Mouse (Mus musculus) layer of hippocampus, adult 9-11 months (tissue): ENCODE results near the gene Zfp804b.
"Not testable (repeated sequence)": the region's sequence is repeated elsewhere in the genome, so short reads cannot be mapped to it uniquely, and the experiment has no call there.

ENCODE experiments used
- DNase-seq: peaks from one replicate; pipeline ENCODE4 v3.0.0; 2022

The Zfp804b gene

DNA sequence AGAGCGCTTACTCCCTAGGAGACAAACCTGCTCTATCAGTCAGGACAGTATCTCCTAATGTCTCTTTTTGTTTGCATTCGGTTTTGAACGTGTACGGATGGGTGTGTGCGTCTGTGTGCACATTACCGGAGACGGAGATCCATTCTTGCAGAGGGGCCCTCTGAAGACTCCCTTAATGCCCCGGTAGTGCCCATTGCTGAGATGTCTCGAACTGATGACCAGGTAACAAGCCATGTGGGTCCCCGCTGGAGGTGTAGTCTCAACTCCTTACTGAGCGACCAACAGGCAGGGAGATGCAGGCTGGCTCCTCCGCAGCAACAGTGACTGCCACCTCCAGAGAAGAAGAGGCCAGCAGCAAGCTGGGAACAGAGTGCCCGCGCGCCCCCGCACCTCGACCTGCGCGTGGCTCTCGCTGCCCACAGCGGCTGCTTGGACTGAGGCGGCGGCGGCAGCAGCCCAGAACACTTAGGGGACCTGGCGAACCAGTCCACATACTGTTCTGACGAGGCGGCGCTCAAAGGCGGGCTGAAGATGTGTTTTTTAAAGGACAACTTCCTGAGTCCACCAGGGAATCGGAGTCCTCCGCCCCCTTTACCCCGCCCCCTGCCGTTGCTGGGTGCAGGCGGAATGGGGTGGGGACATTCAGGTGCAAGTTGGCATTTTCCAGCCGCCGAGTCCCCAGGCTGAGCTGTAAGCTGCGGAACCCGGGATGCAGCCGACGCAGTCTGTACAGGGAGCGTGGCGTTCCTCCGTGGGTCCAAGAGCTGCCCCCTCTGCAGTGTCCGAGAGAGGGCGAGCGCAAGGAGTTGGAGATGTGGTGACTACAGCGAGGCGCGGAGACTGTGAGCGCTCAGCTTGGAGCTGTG lies at the start of gene Zfp804b:
Gene Zfp804b (minus strand): TSS at position 612 of the 866 bp plus-strand sequence.
- peak; percentile 6 for DNase-seq

GRCm38 (mm10) chr5:7364616-7365015 lies 20.1 kb upstream of the Zfp804b start:
- DNase-seq, result not testable (repeated sequence)

GRCm38 (mm10) chr5:7345011-7345389 lies 444 bp upstream of the Zfp804b start:
- no peak for DNase-seq

GRCm38 (mm10) chr5:7325594-7325993 lies 19.0 kb downstream of the Zfp804b start:
- DNase-seq, result peak; percentile 31

GRCm38 (mm10) chr5:7303819-7304218 lies 40.7 kb downstream of the Zfp804b start, which contains the start of gene Tex47:
Tex47 (plus strand) TSS chr5:7304119.
- DNase-seq, result no peak

DNA sequence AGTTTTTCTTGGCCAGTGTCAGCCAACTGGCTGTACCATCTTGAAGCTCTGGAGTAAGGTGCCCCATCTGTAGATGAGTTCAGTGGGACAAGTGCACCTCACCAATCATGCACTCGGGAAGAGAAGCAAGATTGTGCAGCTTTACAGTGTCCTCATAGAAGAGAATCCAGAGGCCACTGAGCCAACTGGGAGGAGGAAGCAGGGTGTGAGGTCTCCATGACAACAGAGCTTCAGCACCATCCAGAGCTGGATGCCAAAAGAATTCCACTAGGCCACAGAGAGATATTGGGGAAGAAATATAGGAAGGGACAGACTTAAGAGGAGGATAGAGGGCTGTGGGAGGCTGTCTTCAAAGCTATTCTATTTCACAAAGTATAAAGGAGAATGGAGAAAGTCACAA lies 41.6 kb downstream of the Zfp804b start:
- no peak for DNase-seq

GRCm38 (mm10) chr5:7284336-7284735 lies 60.2 kb downstream of the Zfp804b start:
- no peak for DNase-seq

GRCm38 (mm10) chr5:7276659-7277455 lies 67.7 kb downstream of the Zfp804b start:
- no peak for DNase-seq

DNA sequence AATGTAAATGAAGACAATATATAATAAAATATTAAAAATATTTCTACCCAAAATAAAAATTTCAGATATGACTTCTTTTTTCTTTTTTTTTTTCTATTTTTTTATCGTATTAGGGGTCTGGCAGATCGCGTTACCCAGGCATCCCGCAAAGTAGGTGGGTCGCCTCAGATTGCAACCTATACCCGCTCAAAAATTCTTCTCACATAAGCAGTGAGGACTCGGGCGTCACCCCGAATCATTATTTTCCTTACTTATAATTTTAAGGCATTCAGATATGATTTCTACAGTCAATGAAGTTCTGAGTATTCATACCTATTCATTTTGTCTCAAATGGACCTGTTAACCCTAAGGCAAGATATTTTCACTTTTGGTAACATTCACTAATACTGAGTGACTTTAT lies 167.0 kb downstream of the Zfp804b start:
- no peak for DNase-seq

- no peak for DNase-seq
These were observed 204.9 kb downstream of the Zfp804b start for GRCm38 (mm10) chr5:7139658-7140057.

DNA sequence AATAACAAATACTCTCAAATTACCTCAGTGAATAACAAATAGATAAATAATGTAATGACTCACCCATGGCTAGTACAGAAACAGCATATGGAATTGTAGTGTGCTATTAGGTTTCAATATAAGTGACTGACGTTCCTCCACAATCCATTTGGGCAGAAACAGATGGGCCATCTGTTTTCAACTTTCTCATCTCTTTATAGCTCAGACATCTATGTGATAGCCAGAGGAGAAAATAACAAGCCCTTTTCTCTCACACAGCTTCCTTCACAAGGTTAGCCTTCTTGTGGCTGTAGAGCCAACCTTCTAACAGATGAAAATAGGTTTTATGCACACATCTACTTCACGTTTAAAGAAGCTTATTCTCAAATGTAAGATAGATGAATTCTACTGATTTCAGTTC lies 242.2 kb downstream of the Zfp804b start:
- DNase-seq, result no peak

DNA sequence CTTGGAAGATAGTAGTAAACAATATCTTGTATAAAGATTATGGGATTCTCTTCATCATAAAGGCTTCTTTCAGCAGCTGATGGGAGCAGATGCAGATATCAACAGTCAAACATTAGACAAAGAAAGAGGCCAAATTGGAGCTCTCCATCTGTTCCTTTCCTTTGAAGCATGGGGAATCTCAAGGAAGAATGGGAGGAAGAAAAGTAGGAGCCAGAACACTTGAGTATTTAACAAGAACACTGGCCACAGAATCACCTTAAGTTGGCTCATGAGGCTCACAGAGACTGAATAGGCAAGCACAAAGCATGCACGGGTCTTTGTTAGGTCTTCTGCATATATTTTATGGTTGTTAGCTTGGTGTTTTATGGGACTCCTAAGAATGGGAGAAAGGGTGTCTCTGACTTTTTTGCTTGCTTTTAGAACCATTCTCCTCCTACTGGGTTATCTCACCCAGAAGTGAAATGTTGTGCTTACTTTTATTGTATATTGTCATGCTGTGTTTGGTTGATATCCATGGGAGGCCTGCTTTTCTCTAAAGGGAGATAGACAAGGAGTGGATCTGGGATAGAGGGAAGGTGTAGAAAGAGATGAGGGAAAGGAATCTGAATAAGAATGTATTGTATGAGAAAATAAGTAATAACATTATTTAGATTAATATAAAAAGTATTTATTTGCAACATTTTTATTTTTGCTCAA lies 270.5 kb downstream of the Zfp804b start:
- peak; percentile 5 for DNase-seq

- no peak for DNase-seq
These were observed 337.1 kb downstream of the Zfp804b start for GRCm38 (mm10) chr5:7007468-7007867.

DNA sequence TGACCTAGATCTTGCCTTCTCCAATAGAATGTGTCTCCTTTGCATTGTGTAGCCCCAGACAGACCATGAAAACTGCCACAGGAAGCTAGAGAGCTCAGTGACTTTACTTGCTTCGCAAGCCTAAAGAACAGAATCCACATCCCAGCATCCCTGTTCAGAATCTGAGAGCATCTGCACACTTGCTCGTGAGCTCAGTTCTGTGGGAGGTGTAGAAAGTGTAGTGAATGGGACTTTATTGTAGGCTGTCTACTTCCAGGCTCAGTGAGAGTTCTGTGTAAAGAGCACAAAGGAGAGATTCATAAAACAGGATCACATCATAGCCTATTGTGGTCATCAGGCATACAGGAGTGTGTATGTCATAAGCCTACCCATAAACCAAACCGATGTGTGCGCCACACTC lies 360.6 kb downstream of the Zfp804b start:
- no peak for DNase-seq

DNA sequence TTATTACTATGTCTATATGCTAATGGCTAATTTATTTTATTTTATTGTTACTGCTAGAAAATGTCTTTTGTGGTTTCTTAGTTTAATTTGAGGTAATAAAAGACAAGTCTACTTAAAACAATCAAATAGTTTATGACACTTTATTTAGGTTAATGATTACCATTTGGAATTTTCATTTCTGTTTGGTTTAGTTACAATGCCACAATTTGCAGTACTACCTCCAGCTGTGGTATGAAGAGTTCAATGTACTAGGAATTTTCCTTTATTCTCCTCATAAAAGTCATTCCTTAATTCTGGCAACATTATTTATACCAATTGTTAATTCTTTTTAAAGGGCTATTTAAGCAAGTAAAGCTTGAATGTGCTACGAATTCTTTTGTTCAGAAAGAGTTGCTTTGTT lies 409.7 kb downstream of the Zfp804b start:
- DNase-seq, result no peak

DNA sequence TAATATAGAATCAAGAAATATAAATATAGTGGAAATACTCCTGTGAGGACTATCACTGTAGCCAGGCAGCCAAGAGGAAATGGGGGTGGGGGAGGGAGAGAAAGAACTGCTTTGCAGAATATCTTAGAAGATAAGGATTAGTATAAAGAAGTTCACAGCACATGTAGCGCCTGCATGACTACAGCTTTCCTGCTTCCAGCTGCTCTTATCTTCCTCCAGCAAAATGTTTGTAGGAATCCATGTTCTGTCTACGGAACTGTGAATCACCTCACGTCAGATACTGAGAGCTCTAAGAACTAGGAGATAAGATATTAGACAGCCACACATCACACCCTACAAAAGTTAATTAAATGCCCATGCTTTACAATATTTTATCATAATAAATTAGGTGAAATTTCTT lies 433.3 kb downstream of the Zfp804b start:
- DNase-seq, result no peak

GRCm38 (mm10) chr5:6881396-6881795 lies 463.2 kb downstream of the Zfp804b start:
- DNase-seq, result no peak

DNA sequence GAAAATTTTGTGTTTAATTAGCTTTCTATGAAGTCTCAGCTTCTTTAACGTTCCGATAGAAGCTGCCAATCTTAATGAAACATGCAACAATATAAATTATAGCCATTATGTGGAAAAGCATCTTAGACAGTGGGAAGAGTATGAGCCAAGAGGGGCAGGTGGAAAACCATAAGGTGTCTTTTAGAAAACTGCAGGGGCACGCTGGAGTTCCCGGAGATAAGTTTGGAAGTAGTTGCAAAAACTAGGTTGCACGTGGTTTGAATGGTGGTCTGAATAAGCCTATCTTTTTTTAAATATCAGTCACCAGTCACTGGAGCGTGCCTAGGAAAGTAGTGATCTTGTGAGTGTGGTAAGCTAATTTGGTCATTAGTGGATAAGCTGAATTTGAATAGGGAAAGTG lies 473.0 kb downstream of the Zfp804b start:
- no peak for DNase-seq

GRCm38 (mm10) chr5:6870970-6871369 lies 473.6 kb downstream of the Zfp804b start:
- no peak for DNase-seq

GRCm38 (mm10) chr5:6795396-6795795 lies 549.2 kb downstream of the Zfp804b start:
- DNase-seq, result no peak

- DNase-seq, result no peak
These were observed 575.1 kb downstream of the Zfp804b start for GRCm38 (mm10) chr5:6769357-6769892.
